Mouse (Mus musculus) neural tube, embryonic 11.5 days (tissue): Measurements from ENCODE around the gene Gpa33. TPM values are rescaled to one million over a fixed set of nuclear protein-coding genes. Genes with fewer than 3 reads are reported as not detected.

Source experiments
- ATAC-seq: fragments of 200-750 bp; cut with Nextera tagmentation; 2 replicates; pipeline ENCODE4 v1.8.0; 2017; ENCODE audit warnings: moderate number of reproducible peaks, mild to moderate bottlenecking, moderate TSS enrichment, moderate library complexity; ENCODE audit not compliant: insufficient read depth, low FRiP score, low TSS enrichment
- DNase-seq: peaks from one replicate; pipeline ENCODE4 v3.0.0-alpha.2; 2015; ENCODE audit warnings: low spot score
- H3K27ac ChIP-seq: fragments of 300-500 bp; sonication (generic); 2 replicates; pipeline ENCODE4 v1.5.1; 2014; ENCODE audit warnings: low read depth, mild to moderate bottlenecking, low read length
- H3K27me3 ChIP-seq: fragments of 300-500 bp; sonication (generic); 2 replicates; pipeline ENCODE4 v1.6.1; 2014; ENCODE audit warnings: mild to moderate bottlenecking, low read length, mixed read lengths; ENCODE audit not compliant: control insufficient read depth, insufficient read depth
- H3K36me3 ChIP-seq: fragments of 300-500 bp; sonication (generic); 2 replicates; pipeline ENCODE4 v1.6.1; 2014; ENCODE audit warnings: mild to moderate bottlenecking, low read length, moderate library complexity, mixed read lengths; ENCODE audit not compliant: control insufficient read depth, insufficient read depth
- H3K4me1 ChIP-seq: fragments of 300-500 bp; sonication (generic); 2 replicates; pipeline ENCODE4 v1.6.1; 2014; ENCODE audit warnings: low read length, mixed read lengths; ENCODE audit not compliant: control insufficient read depth, insufficient read depth
- H3K4me2 ChIP-seq: fragments of 300-500 bp; sonication (generic); 2 replicates; pipeline ENCODE4 v1.6.1; 2014; ENCODE audit warnings: low read depth, mild to moderate bottlenecking, moderate library complexity
- H3K4me3 ChIP-seq: fragments of 300-500 bp; sonication (generic); 2 replicates; pipeline ENCODE4 v1.5.1; 2014; ENCODE audit warnings: low read depth, low read length
- H3K9ac ChIP-seq: fragments of 300-500 bp; sonication (generic); 2 replicates; pipeline ENCODE4 v1.6.1; 2014; ENCODE audit warnings: mild to moderate bottlenecking, low read length
- H3K9me3 ChIP-seq: fragments of 300-500 bp; sonication (generic); 2 replicates; pipeline ENCODE4 v1.6.1; 2016; ENCODE audit warnings: low read length; ENCODE audit not compliant: control insufficient read depth
- WGBS: fragments of 180-500 bp; shearing (Covaris S2); extraction: QIAGEN DNeasy Blood & Tissue Kit; methylation state at CpG from one replicate; pipeline ENCODE4 v1.1.7; 2014; 5-methylcytosine and 5-hydroxymethylcytosine counted together
- polyA plus RNA-seq: library from polyadenylated mRNA; unstranded; fragments of >200 nt; fragmentation: Nextera tagmentation; extraction: Ambion mirVana; gene quantifications from 2 replicates; pipeline ENCODE4 v1.2.1, GENCODE M21; 2014

Gene Gpa33
- 0.14 and 0.21 TPM in 2 replicates for polyA plus RNA-seq

DNA sequence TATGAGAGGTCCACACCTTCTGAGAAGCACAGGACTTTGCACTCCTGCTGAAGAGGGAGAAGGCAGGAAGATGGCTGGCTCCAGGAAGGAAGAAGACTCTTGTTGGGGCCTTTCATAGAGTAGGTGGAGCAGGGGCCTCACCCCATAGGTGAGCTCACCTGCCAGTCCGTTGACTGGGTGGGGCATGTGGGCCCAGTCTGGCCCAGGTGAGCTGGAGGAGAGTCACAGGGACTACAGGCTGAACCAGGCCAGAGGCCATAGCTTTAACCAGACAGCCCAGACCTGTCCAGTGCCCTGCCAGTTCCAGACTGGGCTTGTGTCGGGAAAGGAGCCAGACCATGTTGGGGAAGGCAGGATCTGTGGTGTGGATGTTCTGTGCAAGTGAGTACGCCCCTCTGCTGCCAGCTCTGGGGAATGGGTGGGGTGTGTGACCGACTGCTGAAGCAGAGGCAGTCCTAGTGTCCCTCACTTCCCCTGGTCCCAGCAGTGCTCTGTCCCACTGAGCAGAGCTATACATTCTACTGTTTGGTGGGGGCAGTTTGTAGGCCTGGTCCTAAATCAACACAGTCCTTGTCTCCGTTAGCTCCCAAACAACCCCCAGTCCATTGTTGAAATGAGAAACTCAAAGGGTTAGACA lies at the start of gene Gpa33:
TSS of gene Gpa33 (plus strand) at position 15 of the 637 bp plus-strand sequence.
- ATAC-seq, result no peak
- 71% methylated on average over 5 of the region's 5 CpGs for WGBS
- no peaks in the 10 kb centered on the region for H3K36me3 ChIP-seq
- H3K27me3 ChIP-seq, result no peaks in the 10 kb centered on the region
- DNase-seq, result no peak
- H3K27ac ChIP-seq, result no peak within 1 kb of the TSS
- H3K9ac ChIP-seq, result no peak within 1 kb of the TSS
- no peaks in the 10 kb centered on the region for H3K9me3 ChIP-seq
- H3K4me1 ChIP-seq, result peaks cover 12% of the 10 kb centered on the region
- no peak within 1 kb of the TSS for H3K4me3 ChIP-seq
- no peak within 1 kb of the TSS for H3K4me2 ChIP-seq

DNA sequence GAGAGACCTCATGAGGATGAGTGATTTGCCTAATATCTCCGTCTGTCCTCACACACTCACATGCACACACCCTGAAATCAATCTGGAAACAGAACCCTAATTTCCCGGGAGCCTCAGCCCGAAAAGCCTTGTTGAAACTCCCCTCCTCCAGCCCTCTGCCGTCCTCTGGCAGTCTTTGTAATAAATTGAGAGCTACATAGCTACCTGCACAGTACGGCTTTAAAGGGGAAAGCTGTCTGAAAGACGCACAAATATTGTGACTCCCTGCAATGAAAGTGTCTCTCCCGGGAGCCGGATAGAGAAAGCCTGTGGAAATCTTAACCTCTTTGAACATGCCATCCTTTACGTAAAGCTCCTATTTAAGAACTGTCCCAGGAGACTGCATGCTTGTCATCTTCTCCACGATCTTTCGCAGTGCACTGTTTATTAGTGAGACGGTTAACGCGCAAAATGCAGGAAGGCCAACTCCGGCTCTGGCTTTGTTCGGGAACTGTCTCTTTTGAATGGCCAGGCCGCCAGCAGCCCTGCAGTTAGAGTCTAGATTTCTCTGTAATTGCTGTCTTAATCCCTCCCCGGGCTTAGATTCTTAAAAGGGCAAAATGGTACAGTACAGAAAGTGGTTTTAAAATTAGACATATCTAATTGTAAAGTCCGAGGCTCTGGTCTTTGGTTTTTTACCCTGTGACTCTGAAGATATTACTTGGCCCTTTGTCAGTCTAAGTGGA lies 41.4 kb upstream of the Gpa33 start:
- Histone ChIP-seq H3K36me3 (no peaks in the 10 kb centered on the region), H3K27me3 (no peaks in the 10 kb centered on the region), H3K9me3 (no peaks in the 10 kb centered on the region), H3K9ac (no peak overlapping the region), H3K27ac (no peak overlapping the region), H3K4me3 (no peak overlapping the region), H3K4me1 (no peaks in the 10 kb centered on the region), H3K4me2 (no peak overlapping the region)
- DNase-seq (no peak), ATAC-seq (no peak)
- WGBS, result 81% methylated on average over 19 of the region's 19 CpGs

DNA sequence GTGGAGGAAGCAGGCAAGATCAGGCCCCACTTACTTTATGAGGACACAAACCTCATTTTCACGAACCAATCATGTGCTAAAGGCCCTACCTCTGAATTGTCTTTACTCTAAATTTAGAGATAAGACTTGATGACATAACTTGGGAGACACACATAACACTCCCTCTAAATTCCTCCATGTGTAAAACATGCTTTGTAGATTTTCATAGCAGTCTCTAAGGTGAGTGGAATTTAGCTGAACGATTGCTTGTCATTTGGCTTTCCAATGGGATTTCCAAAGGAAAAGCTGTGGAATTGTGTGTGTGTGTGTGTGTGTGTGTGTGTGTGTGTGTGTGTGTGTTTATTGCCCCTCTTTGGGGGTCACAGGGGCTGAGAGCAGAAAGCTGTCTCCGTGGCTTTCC lies 40.7 kb upstream of the Gpa33 start:
- no peak for ATAC-seq
- WGBS, result 68% methylated on average over 3 of the region's 3 CpGs

GRCm38 (mm10) chr1:166089739-166090138 lies 40.3 kb upstream of the Gpa33 start:
- H3K27me3 ChIP-seq, result no peaks in the 10 kb centered on the region
- no peak overlapping the region for H3K9ac ChIP-seq
- no peak overlapping the region for H3K4me3 ChIP-seq
- H3K36me3 ChIP-seq, result no peaks in the 10 kb centered on the region
- H3K4me2 ChIP-seq, result no peak overlapping the region
- H3K9me3 ChIP-seq, result no peaks in the 10 kb centered on the region
- no peaks in the 10 kb centered on the region for H3K4me1 ChIP-seq
- no peak overlapping the region for H3K27ac ChIP-seq
- no peak for ATAC-seq
- WGBS, result 61% methylated on average over 4 of the region's 4 CpGs
- DNase-seq, result peak; percentile 15

More for the DNA sequence above, 40.7 kb upstream of the Gpa33 start:
- no peak overlapping the region for H3K27ac ChIP-seq
- no peaks in the 10 kb centered on the region for H3K36me3 ChIP-seq
- no peak for DNase-seq
- no peaks in the 10 kb centered on the region for H3K9me3 ChIP-seq
- no peaks in the 10 kb centered on the region for H3K4me1 ChIP-seq
- no peak overlapping the region for H3K9ac ChIP-seq
- H3K4me2 ChIP-seq, result no peak overlapping the region
- no peak overlapping the region for H3K4me3 ChIP-seq
- no peaks in the 10 kb centered on the region for H3K27me3 ChIP-seq

GRCm38 (mm10) chr1:166090306-166090705 lies 39.7 kb upstream of the Gpa33 start:
- WGBS, result 89% methylated on average over 2 of the region's 2 CpGs
- DNase-seq (no peak), ATAC-seq (no peak)
- H3K27ac ChIP-seq, result no peak overlapping the region
- no peaks in the 10 kb centered on the region for H3K4me1 ChIP-seq
- H3K4me2 ChIP-seq, result no peak overlapping the region
- no peak overlapping the region for H3K4me3 ChIP-seq
- no peaks in the 10 kb centered on the region for H3K36me3 ChIP-seq
- H3K9ac ChIP-seq, result no peak overlapping the region
- H3K9me3 ChIP-seq, result no peaks in the 10 kb centered on the region
- H3K27me3 ChIP-seq, result no peaks in the 10 kb centered on the region

DNA sequence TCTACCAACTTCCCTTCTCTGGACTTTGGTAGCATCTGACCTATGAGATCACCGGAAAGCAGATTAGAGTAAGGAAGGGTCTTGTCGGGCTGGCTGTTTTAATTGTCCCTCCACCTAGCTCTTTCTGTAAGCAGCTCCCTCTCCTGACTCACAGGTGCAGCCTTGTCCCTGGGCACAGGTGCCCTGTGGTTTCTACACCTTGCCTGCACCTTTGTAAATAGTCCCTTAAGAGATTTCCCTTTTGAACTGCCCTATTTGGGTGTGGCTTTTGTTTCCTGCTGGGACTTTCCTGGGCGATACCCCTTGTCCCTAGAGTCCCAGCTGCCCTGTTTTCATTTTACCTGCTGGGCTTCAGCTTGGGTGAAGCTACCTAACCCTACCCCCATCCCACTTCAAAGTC lies 35.6 kb upstream of the Gpa33 start:
- Histone ChIP-seq H3K4me2 (no peak overlapping the region), H3K27me3 (no peaks in the 10 kb centered on the region), H3K4me3 (no peak overlapping the region), H3K9ac (no peak overlapping the region), H3K27ac (no peak overlapping the region), H3K9me3 (no peaks in the 10 kb centered on the region), H3K4me1 (no peaks in the 10 kb centered on the region), H3K36me3 (no peaks in the 10 kb centered on the region)
- 87% methylated on average over 3 of the region's 3 CpGs for WGBS
- ATAC-seq (no peak), DNase-seq (no peak)

GRCm38 (mm10) chr1:166098120-166098519 lies 31.9 kb upstream of the Gpa33 start:
- DNase-seq (no peak), ATAC-seq (no peak)
- Histone ChIP-seq H3K9me3 (no peaks in the 10 kb centered on the region), H3K36me3 (no peaks in the 10 kb centered on the region), H3K4me2 (no peak overlapping the region), H3K4me3 (no peak overlapping the region), H3K27ac (no peak overlapping the region), H3K4me1 (no peaks in the 10 kb centered on the region), H3K9ac (no peak overlapping the region), H3K27me3 (no peaks in the 10 kb centered on the region)
- 98% methylated on average over 2 of the region's 2 CpGs for whole genome bisulfite sequencing

DNA sequence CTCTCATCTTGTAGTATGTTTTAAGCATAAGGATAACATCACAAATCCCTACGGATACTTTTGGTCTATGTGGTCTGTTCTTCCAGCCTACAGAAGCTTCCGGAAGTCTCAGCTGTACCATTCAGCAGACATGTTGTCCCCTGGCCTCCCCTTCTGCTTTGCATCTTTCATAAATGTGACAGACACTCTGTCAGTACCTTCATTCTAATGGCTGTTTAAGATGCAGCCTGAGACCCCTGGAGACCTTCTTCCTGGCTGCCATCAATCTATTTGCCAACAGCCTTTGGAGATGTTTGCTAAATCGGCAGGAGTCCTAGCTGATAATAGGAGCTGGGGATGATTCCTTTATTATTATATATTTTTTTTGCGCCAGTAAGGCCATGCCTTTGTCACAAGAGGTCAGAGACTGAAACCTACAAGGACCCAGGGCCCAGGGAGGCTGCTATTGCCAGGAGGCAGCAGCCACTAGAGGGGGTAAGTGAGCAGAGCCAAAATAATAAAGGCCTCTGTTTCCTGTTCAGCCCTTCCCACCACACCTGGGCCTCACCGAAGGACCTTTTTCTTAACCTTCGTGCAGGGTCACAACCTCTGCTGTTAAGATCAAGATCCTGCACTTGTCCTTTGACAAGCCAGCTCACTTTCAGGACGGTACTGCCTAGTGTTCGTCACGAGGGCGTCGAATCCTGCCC lies 27.0 kb upstream of the Gpa33 start:
- H3K4me1 ChIP-seq, result no peaks in the 10 kb centered on the region
- H3K9me3 ChIP-seq, result no peaks in the 10 kb centered on the region
- H3K36me3 ChIP-seq, result no peaks in the 10 kb centered on the region
- no peak overlapping the region for H3K9ac ChIP-seq
- no peak overlapping the region for H3K4me2 ChIP-seq
- 65% methylated on average over 11 of the region's 11 CpGs for WGBS
- H3K27ac ChIP-seq, result no peak overlapping the region
- H3K4me3 ChIP-seq, result no peak overlapping the region
- DNase-seq (peak; percentile 57), ATAC-seq (peak; percentile 55; the same call in 1 of the 2 replicates)
- H3K27me3 ChIP-seq, result no peaks in the 10 kb centered on the region
